Mouse (Mus musculus): Measurements from ENCODE around the gene Serpina1f. TPM values are rescaled to one million over a fixed set of nuclear protein-coding genes. Genes with fewer than 3 reads are reported as not detected.
"Not testable (repeated sequence)": the region's sequence is repeated elsewhere in the genome, so short reads cannot be mapped to it uniquely, and the experiment has no call there.

Gene Serpina1f
- not detected in 2 replicates for polyA plus RNA-seq (2014; fragmentation: Nextera tagmentation; extraction: Ambion mirVana)

DNA sequence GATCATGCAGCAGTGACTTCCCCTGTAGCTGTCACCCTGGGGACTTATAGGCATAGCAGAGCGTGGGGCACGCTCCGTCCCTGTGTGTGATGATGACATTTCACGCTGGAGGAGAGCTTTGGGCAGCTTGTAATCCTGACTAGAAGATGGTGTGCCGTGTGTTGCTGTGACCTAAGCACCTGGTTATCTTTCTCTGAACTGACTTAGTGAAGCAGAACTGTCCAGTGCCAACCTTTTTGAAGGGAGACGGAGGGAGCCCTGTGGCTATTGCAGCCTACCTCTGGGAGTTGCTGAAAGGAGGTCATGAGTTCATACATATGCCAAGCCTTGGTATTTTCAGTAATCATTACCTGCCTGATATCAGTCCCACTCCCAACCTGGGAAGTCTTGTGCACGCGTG is at the start of gene Serpina1f:
Gene Serpina1f, minus strand, starts transcription at position 101 of the 400 bp plus-strand sequence.
- no peaks in the 10 kb centered on the region for H3K36me3 ChIP-seq (ENCODE audit: control insufficient read depth, insufficient read depth, low read length)
- no peaks in the 10 kb centered on the region for H3K4me1 ChIP-seq (ENCODE audit: control insufficient read depth, insufficient read depth, low read length)
- no peak within 1 kb of the TSS for H3K27ac ChIP-seq (ENCODE audit: low read depth, low read length)
- H3K9ac ChIP-seq (replicated peaks; ENCODE audit: low read depth, low read length): no peak within 1 kb of the TSS
- H3K4me3 ChIP-seq (ENCODE audit: low read depth, low read length): no peak within 1 kb of the TSS
- no peaks in the 10 kb centered on the region for H3K9me3 ChIP-seq (ENCODE audit: control insufficient read depth, low read length)
- WGBS: 87% methylated on average over 8 of the region's 8 CpGs
- no peak within 1 kb of the TSS for H3K4me2 ChIP-seq (ENCODE audit: low read depth, low read length)
- no peaks in the 10 kb centered on the region for H3K27me3 ChIP-seq (ENCODE audit: control insufficient read depth, insufficient read depth, low read length)
- ATAC-seq (ENCODE audit: low read depth): no peak

DNA sequence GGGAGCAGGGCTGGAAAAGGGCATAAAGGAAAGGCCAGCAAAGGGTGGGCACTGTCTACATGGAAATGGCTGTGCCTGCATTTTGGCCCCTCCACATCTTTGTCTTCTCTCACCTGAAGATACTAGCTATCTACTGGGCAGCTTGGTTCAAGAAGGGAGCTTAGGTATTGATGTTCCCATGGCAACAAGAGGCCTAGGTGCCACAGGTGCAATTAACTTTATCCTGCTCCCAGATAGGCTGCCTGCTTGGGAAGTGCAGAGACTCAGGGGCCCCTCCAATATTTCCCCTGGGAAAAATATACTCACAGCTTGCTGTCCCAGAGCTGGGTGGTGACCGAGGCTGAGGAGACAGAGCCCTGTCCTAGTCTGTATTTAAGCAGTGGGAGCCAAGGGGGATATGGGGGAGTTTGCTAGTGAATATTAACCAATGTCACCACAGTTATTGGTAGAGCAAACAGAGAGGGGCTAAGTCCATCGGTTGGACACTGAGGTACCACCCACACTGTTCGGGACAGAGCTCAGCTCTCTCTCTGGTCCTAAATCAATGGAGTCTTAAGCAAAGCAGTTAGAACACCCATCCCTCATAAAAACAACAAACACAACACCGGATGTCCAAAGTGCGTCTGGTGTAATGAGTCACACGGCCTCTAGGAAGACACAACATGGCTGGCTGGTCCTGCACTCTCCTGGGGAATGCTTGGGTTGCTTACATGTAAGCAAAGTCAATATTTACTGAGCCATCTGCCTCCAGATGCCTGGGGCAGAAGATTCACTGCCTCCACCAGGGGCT is 42.7 kb upstream of the Serpina1f start:
- not testable (repeated sequence) for ATAC-seq (ENCODE audit: low read depth); H3K4me1 ChIP-seq (ENCODE audit: control insufficient read depth, insufficient read depth, low read length); H3K27me3 ChIP-seq (ENCODE audit: control insufficient read depth, insufficient read depth, low read length); H3K4me2 ChIP-seq (ENCODE audit: low read depth, low read length); H3K36me3 ChIP-seq (ENCODE audit: control insufficient read depth, insufficient read depth, low read length); H3K9ac ChIP-seq (replicated peaks; ENCODE audit: low read depth, low read length); H3K9me3 ChIP-seq (ENCODE audit: control insufficient read depth, low read length); H3K4me3 ChIP-seq (ENCODE audit: low read depth, low read length); H3K27ac ChIP-seq (ENCODE audit: low read depth, low read length)
- WGBS: 87% methylated on average over 5 of the region's 6 CpGs

DNA sequence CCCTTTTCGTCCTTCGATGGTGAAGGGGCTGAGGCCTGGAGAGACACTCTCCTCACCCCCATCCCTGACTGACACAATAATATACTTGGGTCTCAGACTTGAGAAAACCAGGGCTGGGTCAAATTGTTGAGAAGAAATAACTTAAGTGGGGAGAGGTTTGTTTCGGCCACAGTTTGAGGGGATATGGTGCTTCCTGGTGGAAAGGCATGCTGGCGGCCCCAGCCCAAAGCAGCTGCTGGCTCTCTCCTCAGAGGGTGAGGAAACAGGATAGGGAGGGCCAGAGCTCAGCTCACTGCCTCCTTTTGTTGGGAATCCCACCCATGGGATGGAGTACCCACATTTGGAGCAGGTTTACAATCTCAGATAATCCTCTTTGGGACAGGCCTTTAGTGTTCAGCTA is 40.2 kb upstream of the Serpina1f start:
- H3K27me3 ChIP-seq (ENCODE audit: control insufficient read depth, insufficient read depth, low read length): not testable (repeated sequence)

DNA sequence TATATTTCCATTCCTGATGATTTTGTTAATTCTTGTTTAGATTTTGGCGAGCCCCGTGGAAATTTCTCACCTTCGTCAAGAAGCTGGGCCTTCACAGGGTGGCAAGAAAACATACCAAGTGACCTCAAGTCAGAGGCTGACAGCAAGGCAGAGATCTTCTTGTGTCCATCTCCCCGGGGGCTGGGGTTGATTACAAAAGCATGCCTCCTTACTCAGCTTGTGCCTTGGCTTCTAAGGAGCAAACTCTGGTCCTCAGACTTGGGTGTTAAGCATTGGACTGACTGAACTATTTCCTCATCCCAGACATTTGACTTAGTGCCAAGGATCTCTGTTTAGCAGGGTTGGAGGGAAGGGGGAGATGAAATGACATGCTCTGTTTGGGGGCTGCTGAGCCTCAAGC is 39.8 kb upstream of the Serpina1f start:
- 90% methylated on average over 4 of the region's 4 CpGs for WGBS
- not testable (repeated sequence) for H3K27me3 ChIP-seq (ENCODE audit: control insufficient read depth, insufficient read depth, low read length); H3K4me2 ChIP-seq (ENCODE audit: low read depth, low read length); H3K4me1 ChIP-seq (ENCODE audit: control insufficient read depth, insufficient read depth, low read length); H3K27ac ChIP-seq (ENCODE audit: low read depth, low read length); ATAC-seq (ENCODE audit: low read depth); H3K4me3 ChIP-seq (ENCODE audit: low read depth, low read length); H3K9ac ChIP-seq (replicated peaks; ENCODE audit: low read depth, low read length); H3K9me3 ChIP-seq (ENCODE audit: control insufficient read depth, low read length); H3K36me3 ChIP-seq (ENCODE audit: control insufficient read depth, insufficient read depth, low read length)

More for the DNA sequence above, 40.2 kb upstream of the Serpina1f start:
- H3K27ac ChIP-seq (ENCODE audit: low read depth, low read length); H3K4me1 ChIP-seq (ENCODE audit: control insufficient read depth, insufficient read depth, low read length); H3K4me2 ChIP-seq (ENCODE audit: low read depth, low read length); ATAC-seq (ENCODE audit: low read depth); H3K36me3 ChIP-seq (ENCODE audit: control insufficient read depth, insufficient read depth, low read length); H3K4me3 ChIP-seq (ENCODE audit: low read depth, low read length); H3K9me3 ChIP-seq (ENCODE audit: control insufficient read depth, low read length); H3K9ac ChIP-seq (replicated peaks; ENCODE audit: low read depth, low read length): not testable (repeated sequence)
- 96% methylated on average over 4 of the region's 4 CpGs for WGBS

DNA sequence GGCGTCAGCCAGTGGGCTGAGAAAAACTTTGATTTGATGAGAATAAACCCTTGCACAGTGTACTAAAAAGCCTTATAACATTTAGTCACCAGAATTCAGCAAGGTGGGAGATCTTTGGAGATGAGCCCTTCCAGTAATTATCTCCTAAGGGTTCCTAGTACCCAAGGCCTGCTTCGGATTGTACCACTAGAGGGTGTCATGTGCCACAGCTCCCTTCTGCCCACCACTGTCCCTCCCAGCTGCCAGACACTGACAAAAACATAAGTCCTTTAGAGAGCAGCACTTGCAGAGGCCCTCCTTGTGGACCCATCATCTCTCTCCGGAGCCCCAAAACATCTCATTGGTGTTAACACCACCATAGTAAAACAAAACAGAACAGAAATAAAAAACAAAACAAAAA is 16.2 kb upstream of the Serpina1f start:
- H3K27ac ChIP-seq (ENCODE audit: low read depth, low read length): no peak overlapping the region
- no peak for ATAC-seq (ENCODE audit: low read depth)

DNA sequence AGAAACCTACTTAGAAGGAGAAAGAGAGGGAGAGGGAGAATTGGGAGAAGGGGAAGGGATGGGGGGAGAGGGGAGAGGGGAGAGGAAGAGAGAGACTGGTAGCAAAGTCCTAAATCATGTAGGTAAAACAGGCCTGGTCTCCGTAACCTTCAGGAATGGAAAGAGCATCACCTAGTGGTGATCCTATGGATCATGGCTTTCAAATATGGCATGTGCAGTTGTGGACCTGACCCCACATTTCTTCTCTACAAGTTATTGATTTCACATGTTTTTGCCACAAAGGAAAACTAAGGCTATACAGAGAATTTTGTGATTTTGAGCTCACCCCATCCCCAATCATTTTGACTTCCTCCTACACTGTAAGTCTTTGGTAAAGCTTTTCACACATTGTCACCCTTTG is 15.1 kb upstream of the Serpina1f start:
- no peak overlapping the region for H3K4me2 ChIP-seq (ENCODE audit: low read depth, low read length)
- no peak overlapping the region for H3K9ac ChIP-seq (replicated peaks; ENCODE audit: low read depth, low read length)
- no peak overlapping the region for H3K27ac ChIP-seq (ENCODE audit: low read depth, low read length)
- WGBS: 81% methylated on average over 1 of the region's 1 CpGs
- no peaks in the 10 kb centered on the region for H3K27me3 ChIP-seq (ENCODE audit: control insufficient read depth, insufficient read depth, low read length)
- no peaks in the 10 kb centered on the region for H3K36me3 ChIP-seq (ENCODE audit: control insufficient read depth, insufficient read depth, low read length)
- ATAC-seq (ENCODE audit: low read depth): no peak
- no peaks in the 10 kb centered on the region for H3K9me3 ChIP-seq (ENCODE audit: control insufficient read depth, low read length)
- no peak overlapping the region for H3K4me3 ChIP-seq (ENCODE audit: low read depth, low read length)
- H3K4me1 ChIP-seq (ENCODE audit: control insufficient read depth, insufficient read depth, low read length): no peaks in the 10 kb centered on the region

More for the DNA sequence above, 16.2 kb upstream of the Serpina1f start:
- Histone ChIP-seq H3K4me1 (ENCODE audit: control insufficient read depth, insufficient read depth, low read length) (no peaks in the 10 kb centered on the region), H3K4me3 (ENCODE audit: low read depth, low read length) (no peak overlapping the region), H3K36me3 (ENCODE audit: control insufficient read depth, insufficient read depth, low read length) (no peaks in the 10 kb centered on the region), H3K27me3 (ENCODE audit: control insufficient read depth, insufficient read depth, low read length) (no peaks in the 10 kb centered on the region), H3K4me2 (ENCODE audit: low read depth, low read length) (no peak overlapping the region), H3K9me3 (ENCODE audit: control insufficient read depth, low read length) (no peaks in the 10 kb centered on the region), H3K9ac (replicated peaks; ENCODE audit: low read depth, low read length) (no peak overlapping the region)
- WGBS: 81% methylated on average over 3 of the region's 3 CpGs

DNA sequence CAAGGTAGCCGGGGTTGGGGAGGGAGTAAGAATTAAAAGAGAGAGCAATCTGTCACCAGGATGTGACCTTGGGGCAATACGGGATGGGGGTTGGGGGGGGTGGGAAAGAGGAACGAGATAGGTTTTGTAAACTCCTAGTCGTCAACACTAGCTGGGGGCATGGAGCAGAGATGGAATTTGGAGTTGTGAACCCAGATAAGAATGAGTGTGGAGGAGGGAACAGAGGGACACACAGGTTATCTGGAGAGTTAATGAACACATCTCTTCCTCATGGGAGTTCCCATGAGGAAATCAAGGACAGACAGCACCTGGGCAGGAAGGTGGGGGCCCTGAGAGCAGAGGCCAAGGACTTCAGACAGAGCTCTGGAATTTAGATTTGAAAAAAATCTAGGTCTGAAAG is 10.8 kb upstream of the Serpina1f start:
- H3K9me3 ChIP-seq (ENCODE audit: control insufficient read depth, low read length): no peaks in the 10 kb centered on the region
- WGBS: 92% methylated on average over 4 of the region's 4 CpGs
- H3K36me3 ChIP-seq (ENCODE audit: control insufficient read depth, insufficient read depth, low read length): no peaks in the 10 kb centered on the region
- no peaks in the 10 kb centered on the region for H3K4me1 ChIP-seq (ENCODE audit: control insufficient read depth, insufficient read depth, low read length)
- H3K9ac ChIP-seq (replicated peaks; ENCODE audit: low read depth, low read length): no peak overlapping the region
- no peak overlapping the region for H3K27ac ChIP-seq (ENCODE audit: low read depth, low read length)
- no peak overlapping the region for H3K4me2 ChIP-seq (ENCODE audit: low read depth, low read length)
- H3K4me3 ChIP-seq (ENCODE audit: low read depth, low read length): no peak overlapping the region
- H3K27me3 ChIP-seq (ENCODE audit: control insufficient read depth, insufficient read depth, low read length): no peaks in the 10 kb centered on the region
- no peak for ATAC-seq (ENCODE audit: low read depth)

DNA sequence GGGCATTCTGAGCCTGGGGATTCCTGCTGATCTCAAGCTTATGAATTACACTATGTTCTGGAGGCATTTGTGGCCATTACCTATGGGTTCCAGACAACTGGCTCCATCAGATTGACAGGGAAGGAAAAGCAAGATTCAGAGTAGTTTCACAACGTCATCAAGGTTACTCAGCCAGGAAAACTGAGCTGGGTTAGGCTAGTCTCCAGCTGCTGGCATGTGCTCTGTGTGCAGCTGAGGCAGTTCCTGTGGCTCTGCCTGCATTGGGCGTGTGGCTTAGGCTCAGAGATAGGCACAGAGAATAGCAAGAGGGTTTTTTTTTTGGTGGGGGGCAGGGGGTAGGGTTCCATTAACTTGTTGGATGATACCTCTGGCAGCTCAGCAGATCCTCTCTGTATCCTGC is 10.2 kb upstream of the Serpina1f start:
- Histone ChIP-seq H3K27me3 (ENCODE audit: control insufficient read depth, insufficient read depth, low read length) (no peaks in the 10 kb centered on the region), H3K36me3 (ENCODE audit: control insufficient read depth, insufficient read depth, low read length) (no peaks in the 10 kb centered on the region), H3K27ac (ENCODE audit: low read depth, low read length) (no peak overlapping the region), H3K9me3 (ENCODE audit: control insufficient read depth, low read length) (no peaks in the 10 kb centered on the region), H3K9ac (replicated peaks; ENCODE audit: low read depth, low read length) (no peak overlapping the region), H3K4me3 (ENCODE audit: low read depth, low read length) (no peak overlapping the region), H3K4me1 (ENCODE audit: control insufficient read depth, insufficient read depth, low read length) (no peaks in the 10 kb centered on the region), H3K4me2 (ENCODE audit: low read depth, low read length) (no peak overlapping the region)
- WGBS: 79% methylated on average over 2 of the region's 2 CpGs
- no peak for ATAC-seq (ENCODE audit: low read depth)

DNA sequence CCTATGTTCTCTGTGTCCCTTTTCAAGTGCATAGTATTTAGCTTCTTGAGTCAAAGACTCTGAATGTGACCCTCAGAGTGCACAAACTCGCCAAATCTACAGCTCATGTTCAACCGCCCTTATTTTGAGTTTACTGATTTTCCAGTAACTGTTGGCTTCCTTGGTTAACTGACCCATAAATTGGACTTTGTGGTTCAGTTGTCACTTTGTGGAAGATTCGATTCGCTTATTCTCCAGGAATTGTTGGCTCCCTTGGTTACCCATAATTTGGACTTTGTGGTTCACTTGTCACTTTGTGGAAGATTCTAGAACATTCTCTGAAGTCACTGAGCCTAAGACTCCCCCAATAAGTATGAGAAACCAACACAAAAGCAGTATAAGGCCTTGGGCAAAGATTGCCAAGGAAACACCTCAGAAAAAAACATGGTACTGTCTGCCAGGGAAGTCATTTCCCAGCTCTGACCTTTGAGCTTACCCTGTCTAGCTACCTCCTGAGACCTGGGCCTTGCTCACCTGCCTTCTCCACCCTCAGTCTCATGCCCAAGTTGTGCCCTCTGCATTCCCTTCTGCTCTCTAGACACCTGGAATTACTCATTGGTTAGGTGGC is 4.9 kb upstream of the Serpina1f start:
- no peaks in the 10 kb centered on the region for H3K9me3 ChIP-seq (ENCODE audit: control insufficient read depth, low read length)
- no peak for ATAC-seq (ENCODE audit: low read depth)
- WGBS: 88% methylated on average over 4 of the region's 4 CpGs

More for the DNA sequence above, 4.9 kb upstream of the Serpina1f start:
- Histone ChIP-seq H3K4me2 (ENCODE audit: low read depth, low read length) (no peak overlapping the region), H3K4me3 (ENCODE audit: low read depth, low read length) (no peak overlapping the region), H3K27me3 (ENCODE audit: control insufficient read depth, insufficient read depth, low read length) (no peaks in the 10 kb centered on the region), H3K36me3 (ENCODE audit: control insufficient read depth, insufficient read depth, low read length) (no peaks in the 10 kb centered on the region), H3K27ac (ENCODE audit: low read depth, low read length) (no peak overlapping the region), H3K4me1 (ENCODE audit: control insufficient read depth, insufficient read depth, low read length) (no peaks in the 10 kb centered on the region), H3K9ac (replicated peaks; ENCODE audit: low read depth, low read length) (no peak overlapping the region)
